Mouse (Mus musculus): ENCODE results near the gene Tex22. TPM values are rescaled to one million over a fixed set of nuclear protein-coding genes. Genes with fewer than 3 reads are reported as not detected.

Tex22 gene
- polyA plus RNA-seq, 1 experiment from 2014 or later, result not detected

DNA sequence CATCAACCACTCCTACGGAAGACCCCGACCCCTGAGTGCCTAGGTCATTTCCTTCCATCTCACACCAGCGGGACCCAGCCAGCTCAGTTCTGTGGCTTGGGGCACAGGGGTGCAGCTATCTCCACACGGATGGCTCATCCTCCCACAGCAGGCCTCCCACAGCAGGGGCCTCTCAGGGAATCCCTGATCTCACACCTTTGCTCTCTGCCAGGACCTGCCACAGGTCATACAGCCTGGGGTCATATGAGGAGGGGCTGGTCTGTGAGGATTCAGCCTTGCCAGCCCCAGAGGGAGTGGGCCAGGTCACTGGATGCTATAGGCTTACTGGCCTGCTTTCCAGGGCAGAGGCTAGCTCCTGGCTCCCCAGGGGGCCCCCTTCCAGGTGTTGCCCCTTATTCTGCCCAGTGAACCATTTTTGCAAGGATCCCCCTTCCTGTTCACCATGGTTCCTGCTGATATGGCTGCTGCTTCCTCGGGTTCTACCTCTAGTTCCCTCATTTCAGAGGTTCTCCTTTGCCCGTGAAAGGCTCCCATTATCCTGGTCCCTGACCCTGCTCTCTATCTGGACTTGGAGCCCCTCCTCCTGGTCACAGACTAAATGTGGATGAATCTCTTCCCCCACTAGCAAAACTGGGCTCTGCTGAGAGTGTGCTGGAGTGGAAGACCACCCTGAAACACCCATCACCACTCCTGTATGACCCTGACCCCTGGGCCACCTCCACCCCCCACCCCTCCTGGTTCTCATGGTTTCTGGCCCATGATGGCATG lies 25.4 kb downstream of the Tex22 start:
- in situ Hi-C loops (cut with MboI; ENCODE audit: low pct_unique_long_range_greater_than_20kb), result no loop called here
- no peak for TF ChIP-seq CTCF (IDR thresholded peaks at IDR 0.05)
- POLR2A ChIA-PET, result interaction anchor here (0.9 kb wide), 1 partner anchor 30 kb away, joined by 3 read pairs; no protein-coding TSS in a partner anchor
- no peak for ATAC-seq
- DNase-seq (ENCODE audit: low read depth, low spot score), result no peak
- H3K27me3 ChIP-seq, result no peaks in the 10 kb centered on the region
- CTCF ChIA-PET, result no interaction called here

DNA sequence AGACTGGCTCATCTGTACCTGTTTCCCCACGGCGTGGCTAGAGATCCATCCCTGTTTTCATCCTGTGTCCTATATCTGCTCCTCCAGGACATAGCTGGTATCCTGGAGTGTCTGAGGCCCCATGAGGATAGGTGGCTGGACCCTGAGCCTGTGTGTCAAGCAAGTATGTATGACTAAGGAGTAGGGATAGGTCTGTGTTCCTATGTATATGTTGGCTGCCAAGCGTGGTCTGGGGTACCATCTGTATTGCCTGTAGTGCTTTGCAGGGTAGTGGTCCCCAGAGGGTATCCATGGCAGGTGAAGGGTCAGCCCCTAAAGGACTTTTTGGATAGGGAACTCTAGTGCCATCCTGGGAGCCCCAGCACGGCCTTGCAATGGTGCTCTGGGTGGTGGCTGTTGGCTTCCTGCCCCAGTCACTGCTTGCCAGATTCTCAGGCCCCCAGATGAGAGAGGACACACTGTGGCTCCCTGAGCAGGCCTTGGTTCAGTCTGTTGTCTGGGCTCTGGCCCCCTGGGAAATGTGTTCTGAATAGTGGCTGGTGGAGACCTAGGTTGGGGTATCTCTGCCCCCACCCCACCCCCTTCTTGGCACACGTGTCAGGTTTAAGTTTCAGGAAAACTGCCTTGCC lies 26.3 kb downstream of the Tex22 start:
- no peak for ATAC-seq
- ChIA-PET CTCF (interaction anchor here (0.7 kb wide), 1 partner anchor 26 kb away, joined by 3 read pairs; the partner anchor contains the start of gene Tex22), POLR2A (interaction anchor here (0.5 kb wide), 1 partner anchor 44 kb away, joined by 3 read pairs; no protein-coding TSS in a partner anchor)
- in situ Hi-C loops (cut with MboI; ENCODE audit: low pct_unique_long_range_greater_than_20kb), result no loop called here
- TF ChIP-seq CTCF (IDR thresholded peaks at IDR 0.05), result no peak
- DNase-seq (ENCODE audit: low read depth, low spot score), result no peak
- H3K27me3 ChIP-seq, result no peaks in the 10 kb centered on the region

DNA sequence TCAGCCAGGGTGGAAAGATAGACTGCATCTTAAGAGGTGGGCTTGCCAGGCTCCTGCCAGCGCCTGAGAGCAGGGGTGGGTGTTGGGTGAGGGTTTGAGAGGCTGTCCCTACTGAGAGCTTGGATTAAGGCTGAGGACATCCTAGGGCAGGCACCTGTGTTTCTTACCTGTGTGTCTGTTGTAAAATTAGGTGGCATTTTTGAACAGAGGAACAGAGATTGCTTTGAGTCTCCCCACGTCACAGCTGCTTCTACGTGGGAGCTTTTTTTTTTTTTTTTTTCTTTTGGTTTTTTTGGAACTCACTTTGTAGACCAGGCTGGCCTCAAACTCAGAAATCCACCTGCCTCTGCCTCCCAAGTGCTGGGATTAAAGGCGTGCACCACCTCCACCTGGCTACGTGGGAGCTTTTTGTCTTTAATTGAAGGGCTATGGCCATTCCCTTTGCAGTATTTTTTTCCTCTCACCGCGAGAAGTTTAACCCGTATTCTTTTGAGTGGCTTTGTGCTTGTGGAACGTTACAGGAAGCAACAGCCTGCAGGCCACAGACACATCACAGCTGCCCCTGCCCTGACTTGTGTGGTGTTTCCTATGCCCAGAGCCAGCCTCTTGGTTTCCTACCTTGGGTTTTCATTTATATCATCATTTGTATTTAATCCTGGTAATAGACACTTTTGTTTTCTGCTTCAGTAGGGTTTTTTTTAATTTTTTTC lies 27.1 kb downstream of the Tex22 start:
- TF ChIP-seq CTCF (IDR thresholded peaks at IDR 0.05), result no peak
- ATAC-seq (no peak), DNase-seq (ENCODE audit: low read depth, low spot score) (no peak)
- POLR2A ChIA-PET, result interaction anchor here (0.5 to 0.6 kb wide), 2 partner anchors 15 to 45 kb away, joined by 3 read pairs; no protein-coding TSS in a partner anchor
- in situ Hi-C loops (cut with MboI; ENCODE audit: low pct_unique_long_range_greater_than_20kb), result no loop called here
- CTCF ChIA-PET, result interaction anchor here (0.7 kb wide), 1 partner anchor 27 kb away, joined by 3 read pairs; the partner anchor contains the start of gene Tex22
- H3K27me3 ChIP-seq, result no peaks in the 10 kb centered on the region

DNA sequence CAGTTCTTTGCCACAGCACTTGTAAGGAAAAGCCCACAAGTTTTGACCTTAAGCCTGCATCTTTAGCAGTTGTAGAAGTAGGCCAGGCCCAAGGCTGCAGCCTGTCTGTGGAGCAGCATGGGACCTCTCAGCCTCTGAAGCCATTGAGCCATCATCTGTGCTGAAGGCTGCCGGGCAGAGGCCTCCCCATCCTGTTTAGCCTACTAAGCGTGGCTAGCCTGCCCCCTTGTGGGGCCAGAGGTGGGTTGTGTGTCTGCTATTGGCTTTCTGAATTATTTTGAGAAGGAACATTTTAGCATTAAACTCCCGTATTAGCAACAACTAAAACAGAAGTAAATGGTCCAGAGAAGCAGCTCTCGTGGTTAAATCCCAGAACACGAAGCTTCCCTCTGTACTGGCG lies 28.2 kb downstream of the Tex22 start:
- in situ Hi-C loops (cut with MboI; ENCODE audit: low pct_unique_long_range_greater_than_20kb), result no loop called here
- CTCF ChIA-PET, result interaction anchor here (1.2 kb wide), 1 partner anchor 98 kb away, joined by 3 read pairs; no protein-coding TSS in a partner anchor
- POLR2A ChIA-PET, result no interaction called here
- no peak for DNase-seq (ENCODE audit: low read depth, low spot score)
- H3K27me3 ChIP-seq, result no peaks in the 10 kb centered on the region
- TF ChIP-seq CTCF (IDR thresholded peaks at IDR 0.05), result no peak
- no peak for ATAC-seq

- TF ChIP-seq CTCF (IDR thresholded peaks at IDR 0.05), result no peak
- CTCF ChIA-PET, result no interaction called here
- no peaks in the 10 kb centered on the region for H3K27me3 ChIP-seq
- no peak for DNase-seq (ENCODE audit: low read depth, low spot score)
- no peak for ATAC-seq
- POLR2A ChIA-PET, result no interaction called here
- in situ Hi-C loops (cut with MboI; ENCODE audit: low pct_unique_long_range_greater_than_20kb), result no loop called here
Observed at GRCm38 (mm10) chr12:113103846-113104451, 29.6 kb downstream of the Tex22 start.

GRCm38 (mm10) chr12:113106386-113106785 lies 32.1 kb downstream of the Tex22 start:
- POLR2A ChIA-PET, result interaction anchor here (1.4 kb wide), 1 partner anchor 31 kb away, joined by 5 read pairs; no protein-coding TSS in a partner anchor
- no peaks in the 10 kb centered on the region for H3K27me3 ChIP-seq
- TF ChIP-seq CTCF (IDR thresholded peaks at IDR 0.05), result no peak
- DNase-seq (ENCODE audit: low read depth, low spot score) (no peak), ATAC-seq (peak; percentile 63)
- CTCF ChIA-PET, result no interaction called here
- in situ Hi-C loops (cut with MboI; ENCODE audit: low pct_unique_long_range_greater_than_20kb), result no loop called here

DNA sequence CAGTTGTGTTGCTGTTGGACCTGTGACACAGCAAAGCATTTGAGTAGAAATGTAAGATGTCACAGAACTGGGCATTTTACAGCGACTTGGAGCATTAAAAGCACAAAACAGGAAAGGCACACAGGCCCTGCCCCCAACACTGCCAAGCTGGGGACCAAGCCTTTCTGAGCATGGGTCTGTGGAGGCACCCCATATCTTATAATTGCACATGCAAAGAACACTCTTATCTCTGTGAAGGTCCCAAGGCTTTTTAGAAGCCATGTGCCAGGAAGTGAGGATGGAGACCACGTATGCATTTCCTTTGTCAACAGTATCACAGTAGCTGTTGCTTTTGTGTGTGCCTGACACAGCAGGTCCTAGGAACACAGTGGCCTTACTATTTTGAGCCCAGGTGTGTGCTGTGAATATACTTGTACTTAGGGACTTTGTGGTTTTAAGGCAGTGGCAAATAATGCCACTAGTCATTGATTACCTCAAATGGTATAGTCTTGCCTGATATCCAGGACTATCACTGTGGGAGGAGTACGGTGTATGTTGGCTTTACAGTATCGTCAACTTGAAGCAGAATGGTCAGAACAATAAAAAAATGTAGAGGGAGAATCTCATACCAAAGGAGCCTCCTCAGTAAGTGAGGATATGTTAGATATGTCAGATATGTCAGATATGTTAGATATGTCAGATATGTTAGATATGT lies 33.3 kb downstream of the Tex22 start:
- in situ Hi-C loops (cut with MboI; ENCODE audit: low pct_unique_long_range_greater_than_20kb), result no loop called here
- POLR2A ChIA-PET, result interaction anchor here (1.4 kb wide), 1 partner anchor 30 kb away, joined by 5 read pairs; no protein-coding TSS in a partner anchor
- ATAC-seq, result no peak
- no peaks in the 10 kb centered on the region for H3K27me3 ChIP-seq
- CTCF ChIA-PET, result interaction anchor here (1.2 kb wide), 1 partner anchor 103 kb away, joined by 4 read pairs; no protein-coding TSS in a partner anchor
- no peak for TF ChIP-seq CTCF (IDR thresholded peaks at IDR 0.05)
- DNase-seq (ENCODE audit: low read depth, low spot score), result no peak

- CTCF ChIA-PET, result no interaction called here
- in situ Hi-C loops (cut with MboI; ENCODE audit: low pct_unique_long_range_greater_than_20kb), result no loop called here
- H3K27me3 ChIP-seq, result no peaks in the 10 kb centered on the region
- DNase-seq (ENCODE audit: low read depth, low spot score), result no peak
- TF ChIP-seq CTCF (IDR thresholded peaks at IDR 0.05), result no peak
- no peak for ATAC-seq
- POLR2A ChIA-PET, result no interaction called here
Observed at GRCm38 (mm10) chr12:113108528-113109283, 34.4 kb downstream of the Tex22 start.

GRCm38 (mm10) chr12:113109801-113110200 lies 35.5 kb downstream of the Tex22 start:
- POLR2A ChIA-PET, result no interaction called here
- no peak for DNase-seq (ENCODE audit: low read depth, low spot score)
- H3K27me3 ChIP-seq, result no peaks in the 10 kb centered on the region
- in situ Hi-C loops (cut with MboI; ENCODE audit: low pct_unique_long_range_greater_than_20kb), result no loop called here
- TF ChIP-seq CTCF (IDR thresholded peaks at IDR 0.05), result no peak
- ATAC-seq, result no peak
- CTCF ChIA-PET, result no interaction called here
